Mouse (Mus musculus) ES-E14 (cell line): ENCODE measurements around the gene Zkscan4.
A peak's percentile ranks its signal among the peaks of the same experiment; 100 is the strongest.

Experiments used
- CHD2 ChIP-seq: IDR thresholded peaks from 2 replicates; pipeline ENCODE4 v1.6.1; 2014; ENCODE audit warnings: mild to moderate bottlenecking, low read depth, low read length, inconsistent platforms
- HCFC1 ChIP-seq: IDR thresholded peaks from 2 replicates; pipeline ENCODE4 v1.6.1; 2012; ENCODE audit warnings: low read length, inconsistent platforms, borderline replicate concordance; ENCODE audit not compliant: insufficient read depth
- MAFK ChIP-seq: IDR thresholded peaks from 2 replicates; pipeline ENCODE4 v1.6.1; 2014; ENCODE audit warnings: mild to moderate bottlenecking, low read depth, low read length, inconsistent platforms; ENCODE audit not compliant: insufficient read depth
- ZC3H11A ChIP-seq: IDR thresholded peaks from 2 replicates; pipeline ENCODE4 v1.6.1; 2012; ENCODE audit warnings: low read depth, mild to moderate bottlenecking, inconsistent platforms, low read length, borderline replicate concordance
- ZNF384 ChIP-seq: IDR thresholded peaks from 2 replicates; pipeline ENCODE4 v1.6.1; 2012; ENCODE audit warnings: low read depth, low read length, inconsistent platforms

DNA sequence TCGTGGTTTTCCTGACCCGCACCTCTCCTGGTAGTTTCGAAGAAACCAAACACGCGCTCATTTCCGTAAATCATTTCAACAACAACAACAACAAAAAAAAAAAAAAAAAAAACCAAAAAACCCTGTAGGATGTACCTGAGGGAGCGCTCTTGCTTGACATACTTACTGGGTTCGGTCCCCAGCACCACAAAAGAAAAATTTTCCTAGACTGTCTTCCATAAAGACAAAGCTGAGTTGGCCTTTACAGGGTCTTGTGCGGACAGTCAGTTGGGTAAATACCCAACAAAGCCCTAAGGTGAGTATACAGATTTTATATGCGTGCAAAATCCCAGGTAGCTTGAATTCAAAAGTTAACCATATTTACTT is 37.5 kb upstream of the Zkscan4 start:
- peak; percentile 88 for TF ChIP-seq ZNF384
- TF ChIP-seq HCFC1: no peak
- TF ChIP-seq CHD2: no peak
- TF ChIP-seq ZC3H11A: no peak
- TF ChIP-seq MAFK: no peak
